Mouse (Mus musculus) cortical plate, adult 2 months (tissue): Measurements from ENCODE around the gene Slc44a5. TPM values are rescaled to one million over a fixed set of nuclear protein-coding genes. Genes with fewer than 3 reads are reported as not detected.

Experiments used
- H3K27ac ChIP-seq: fragments of 200-500 bp; 2 replicates; pipeline ENCODE4 v1.5.1; 2012; ENCODE audit warnings: low read length, control low read depth, inconsistent platforms; ENCODE audit not compliant: insufficient read depth
- H3K4me1 ChIP-seq: fragments of 200-500 bp; 2 replicates; pipeline ENCODE4 v1.6.1; 2011; ENCODE audit warnings: low read length; ENCODE audit not compliant: control insufficient read depth, insufficient read depth
- H3K4me3 ChIP-seq: fragments of 200-500 bp; 2 replicates; pipeline ENCODE4 v1.5.1; 2011; ENCODE audit warnings: mild to moderate bottlenecking, low read length, control low read depth; ENCODE audit not compliant: insufficient read depth
- CTCF ChIP-seq: fragments of 200-500 bp; IDR thresholded peaks from 2 replicates; pipeline ENCODE4 v1.5.1; 2011; ENCODE audit warnings: mild to moderate bottlenecking, control low read depth, low read length; ENCODE audit not compliant: insufficient read depth; ENCODE audit errors: extremely low read depth
- POLR2A ChIP-seq: fragments of 200-500 bp; IDR thresholded peaks from 2 replicates; pipeline ENCODE4 v1.6.1; 2011; ENCODE audit warnings: mild to moderate bottlenecking, low read length, control low read depth; ENCODE audit not compliant: insufficient read depth; ENCODE audit errors: extremely low read depth
- polyA plus RNA-seq: library from polyadenylated mRNA; depleted of rRNA; stranded (reverse); fragments of >200 nt; gene quantifications from 2 replicates; pipeline ENCODE4 v1.2.3, GENCODE M21; 2012; rRNA removed

The Slc44a5 gene
- 4.8 and 6.9 TPM in 2 replicates for polyA plus RNA-seq

- Histone ChIP-seq H3K4me3 (peak within 1 kb of the TSS; percentile 93), H3K4me1 (peaks cover 3% of the 10 kb centered on the region; the same call in 1 of the 2 replicates), H3K27ac (no peak within 1 kb of the TSS)
- TF ChIP-seq POLR2A: peak; percentile 22; the same call in 1 of the 2 replicates
- TF ChIP-seq CTCF: no peak
Observed at GRCm38 (mm10) chr3:153973171-153973948, at the start of gene Slc44a5. TSS of gene Slc44a5 (plus strand) at chr3:153973436.

GRCm38 (mm10) chr3:153926333-153926732 lies 46.9 kb upstream of the Slc44a5 start:
- TF ChIP-seq CTCF (no peak), POLR2A (no peak)
- H3K4me3 ChIP-seq: no peak overlapping the region
- no peaks in the 10 kb centered on the region for H3K4me1 ChIP-seq
- H3K27ac ChIP-seq: no peak overlapping the region

GRCm38 (mm10) chr3:153929526-153929925 lies 43.7 kb upstream of the Slc44a5 start:
- H3K27ac ChIP-seq: no peak overlapping the region
- no peaks in the 10 kb centered on the region for H3K4me1 ChIP-seq
- H3K4me3 ChIP-seq: no peak overlapping the region
- no peak for TF ChIP-seq CTCF
- no peak for TF ChIP-seq POLR2A

GRCm38 (mm10) chr3:153932461-153932860 lies 40.8 kb upstream of the Slc44a5 start:
- TF ChIP-seq CTCF (no peak), POLR2A (no peak)
- H3K27ac ChIP-seq: no peak overlapping the region
- H3K4me3 ChIP-seq: no peak overlapping the region
- peaks cover 5% of the 10 kb centered on the region; the same call in 1 of the 2 replicates for H3K4me1 ChIP-seq

GRCm38 (mm10) chr3:153935878-153936277 lies 37.4 kb upstream of the Slc44a5 start:
- H3K4me3 ChIP-seq: no peak overlapping the region
- peaks cover 5% of the 10 kb centered on the region; the same call in 1 of the 2 replicates for H3K4me1 ChIP-seq
- no peak for TF ChIP-seq POLR2A
- no peak for TF ChIP-seq CTCF
- no peak overlapping the region for H3K27ac ChIP-seq

GRCm38 (mm10) chr3:153937116-153937810 lies 36.0 kb upstream of the Slc44a5 start:
- Histone ChIP-seq H3K27ac (no peak overlapping the region), H3K4me1 (peaks cover 5% of the 10 kb centered on the region; the same call in 1 of the 2 replicates), H3K4me3 (no peak overlapping the region)
- TF ChIP-seq CTCF: no peak
- no peak for TF ChIP-seq POLR2A

GRCm38 (mm10) chr3:153940021-153940420 lies 33.2 kb upstream of the Slc44a5 start:
- Histone ChIP-seq H3K27ac (no peak overlapping the region), H3K4me1 (peaks cover 5% of the 10 kb centered on the region; the same call in 1 of the 2 replicates), H3K4me3 (no peak overlapping the region)
- TF ChIP-seq POLR2A: no peak
- TF ChIP-seq CTCF: no peak

DNA sequence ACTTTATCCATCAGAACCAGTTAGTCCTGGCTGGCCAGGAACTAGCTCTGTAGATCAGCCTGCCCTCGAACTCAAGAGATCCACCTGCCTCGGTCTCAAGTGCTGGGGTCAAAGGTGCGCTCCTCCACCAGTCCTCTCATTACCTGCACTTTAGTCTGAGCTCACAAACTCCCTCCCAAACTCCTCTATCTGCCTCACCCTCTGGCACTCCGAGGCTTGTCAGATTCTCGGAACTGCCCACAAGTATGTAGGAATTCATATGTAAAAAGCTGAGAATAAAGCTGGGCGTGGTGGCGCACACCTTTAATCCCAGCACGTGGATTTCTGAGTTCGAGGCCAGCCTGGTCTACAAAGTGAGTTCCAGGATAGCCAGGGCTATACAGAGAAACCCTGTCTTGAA lies 32.8 kb upstream of the Slc44a5 start:
- TF ChIP-seq CTCF (no peak), POLR2A (no peak)
- no peak overlapping the region for H3K4me3 ChIP-seq
- peaks cover 5% of the 10 kb centered on the region; the same call in 1 of the 2 replicates for H3K4me1 ChIP-seq
- H3K27ac ChIP-seq: no peak overlapping the region

- H3K4me1 ChIP-seq: peaks cover 2% of the 10 kb centered on the region; the same call in 1 of the 2 replicates
- no peak for TF ChIP-seq CTCF
- TF ChIP-seq POLR2A: no peak
- no peak overlapping the region for H3K27ac ChIP-seq
- no peak overlapping the region for H3K4me3 ChIP-seq
Observed at GRCm38 (mm10) chr3:153941613-153942012, 31.6 kb upstream of the Slc44a5 start.
